Mouse (Mus musculus): ENCODE measurements around the gene Supt6. TPM values are rescaled to one million over a fixed set of nuclear protein-coding genes. Genes with fewer than 3 reads are reported as not detected.
"Not testable (repeated sequence)": the region's sequence is repeated elsewhere in the genome, so short reads cannot be mapped to it uniquely, and the experiment has no call there.

Supt6 gene
- polyA plus RNA-seq, 1 experiment from 2014 or later: 25.3 TPM

GRCm38 (mm10) chr11:78189234-78190040 lies 56.4 kb downstream of the Supt6 start:
- no peaks in the 10 kb centered on the region for H3K27me3 ChIP-seq (ENCODE audit: control insufficient read depth, insufficient read depth, low read length)
- H3K9me3 ChIP-seq (ENCODE audit: control insufficient read depth, low read length): no peaks in the 10 kb centered on the region
- H3K4me1 ChIP-seq (replicated peaks; ENCODE audit: control insufficient read depth, insufficient read depth, low read length): peaks cover 8% of the 10 kb centered on the region
- ATAC-seq (ENCODE audit: low FRiP score): peak; percentile 73
- peaks cover 36% of the 10 kb centered on the region for H3K36me3 ChIP-seq (replicated peaks; ENCODE audit: control insufficient read depth, insufficient read depth)
- peak overlapping the region; percentile 73 for H3K4me3 ChIP-seq (replicated peaks; ENCODE audit: low read length)
- peak overlapping the region; percentile 83 for H3K9ac ChIP-seq
- H3K4me2 ChIP-seq (replicated peaks): peak overlapping the region; percentile 60
- WGBS: under 1% methylated on average over 42 of the region's 42 CpGs
- peak; percentile 76 for DNase-seq (ENCODE audit: low spot score)
- peak overlapping the region; percentile 91 for H3K27ac ChIP-seq

- Histone ChIP-seq H3K4me2 (replicated peaks) (peak within 1 kb of the TSS; percentile 60), H3K4me3 (replicated peaks; ENCODE audit: low read length) (peak within 1 kb of the TSS; percentile 73), H3K27ac (peak within 1 kb of the TSS; percentile 91), H3K4me1 (replicated peaks; ENCODE audit: control insufficient read depth, insufficient read depth, low read length) (peaks cover 15% of the 10 kb centered on the region), H3K36me3 (replicated peaks; ENCODE audit: control insufficient read depth, insufficient read depth) (peaks cover 31% of the 10 kb centered on the region), H3K27me3 (ENCODE audit: control insufficient read depth, insufficient read depth, low read length) (no peaks in the 10 kb centered on the region), H3K9ac (peak within 1 kb of the TSS; percentile 83), H3K9me3 (ENCODE audit: control insufficient read depth, low read length) (no peaks in the 10 kb centered on the region)
- peak; percentile 69 for DNase-seq (ENCODE audit: low spot score)
- under 1% methylated on average over 77 of the region's 80 CpGs for WGBS
- peak; percentile 70 for ATAC-seq (ENCODE audit: low FRiP score)
Measured at GRCm38 (mm10) chr11:78188331-78189233, 57.2 kb downstream of the Supt6 start, which contains the start of gene Rab34. Rab34 (plus strand) TSS chr11:78188430.

- not testable (repeated sequence) for DNase-seq (ENCODE audit: low spot score); ATAC-seq (ENCODE audit: low FRiP score); H3K9me3 ChIP-seq (ENCODE audit: control insufficient read depth, low read length); H3K4me3 ChIP-seq (replicated peaks; ENCODE audit: low read length); H3K27ac ChIP-seq; H3K4me2 ChIP-seq (replicated peaks); H3K27me3 ChIP-seq (ENCODE audit: control insufficient read depth, insufficient read depth, low read length); H3K9ac ChIP-seq
- Histone ChIP-seq H3K4me1 (replicated peaks; ENCODE audit: control insufficient read depth, insufficient read depth, low read length) (peaks cover 20% of the 10 kb centered on the region), H3K36me3 (replicated peaks; ENCODE audit: control insufficient read depth, insufficient read depth) (peaks cover 26% of the 10 kb centered on the region)
- 97% methylated on average over 6 of the region's 6 CpGs for WGBS
Measured at GRCm38 (mm10) chr11:78184702-78185101, 61.1 kb downstream of the Supt6 start.

GRCm38 (mm10) chr11:78183884-78184514 lies 61.8 kb downstream of the Supt6 start:
- 54% methylated on average over 10 of the region's 10 CpGs for WGBS
- peaks cover 33% of the 10 kb centered on the region for H3K36me3 ChIP-seq (replicated peaks; ENCODE audit: control insufficient read depth, insufficient read depth)
- no peak for ATAC-seq (ENCODE audit: low FRiP score)
- H3K4me2 ChIP-seq (replicated peaks): peak overlapping the region; percentile 79
- H3K9me3 ChIP-seq (ENCODE audit: control insufficient read depth, low read length): no peaks in the 10 kb centered on the region
- H3K9ac ChIP-seq: peak overlapping the region; percentile 52
- H3K27me3 ChIP-seq (ENCODE audit: control insufficient read depth, insufficient read depth, low read length): no peaks in the 10 kb centered on the region
- peaks cover 25% of the 10 kb centered on the region for H3K4me1 ChIP-seq (replicated peaks; ENCODE audit: control insufficient read depth, insufficient read depth, low read length)
- peak overlapping the region; percentile 96 for H3K27ac ChIP-seq
- H3K4me3 ChIP-seq (replicated peaks; ENCODE audit: low read length): peak overlapping the region; percentile 79; the same call in 1 of the 2 replicates
- no peak for DNase-seq (ENCODE audit: low spot score)

GRCm38 (mm10) chr11:78182961-78183844 lies 62.6 kb downstream of the Supt6 start, which contains the start of gene Rpl23a:
Rpl23a (minus strand) TSS chr11:78183584.
- peak within 1 kb of the TSS; percentile 79 for H3K4me3 ChIP-seq (replicated peaks; ENCODE audit: low read length)
- DNase-seq (ENCODE audit: low spot score): peak; percentile 97
- peak within 1 kb of the TSS; percentile 79 for H3K4me2 ChIP-seq (replicated peaks)
- peak within 1 kb of the TSS; percentile 86 for H3K9ac ChIP-seq
- peaks cover 31% of the 10 kb centered on the region for H3K4me1 ChIP-seq (replicated peaks; ENCODE audit: control insufficient read depth, insufficient read depth, low read length)
- H3K36me3 ChIP-seq (replicated peaks; ENCODE audit: control insufficient read depth, insufficient read depth): peaks cover 34% of the 10 kb centered on the region
- peak within 1 kb of the TSS; percentile 96 for H3K27ac ChIP-seq
- WGBS: under 1% methylated on average over 38 of the region's 38 CpGs
- no peaks in the 10 kb centered on the region for H3K9me3 ChIP-seq (ENCODE audit: control insufficient read depth, low read length)
- peak; percentile 91 for ATAC-seq (ENCODE audit: low FRiP score)
- H3K27me3 ChIP-seq (ENCODE audit: control insufficient read depth, insufficient read depth, low read length): no peaks in the 10 kb centered on the region

- no peaks in the 10 kb centered on the region for H3K27me3 ChIP-seq (ENCODE audit: control insufficient read depth, insufficient read depth, low read length)
- peaks cover 34% of the 10 kb centered on the region for H3K4me1 ChIP-seq (replicated peaks; ENCODE audit: control insufficient read depth, insufficient read depth, low read length)
- H3K4me3 ChIP-seq (replicated peaks; ENCODE audit: low read length): peak overlapping the region; percentile 79
- H3K4me2 ChIP-seq (replicated peaks): peak overlapping the region; percentile 79
- 16% methylated on average over 7 of the region's 7 CpGs for WGBS
- DNase-seq (ENCODE audit: low spot score): no peak
- ATAC-seq (ENCODE audit: low FRiP score): no peak
- no peaks in the 10 kb centered on the region for H3K9me3 ChIP-seq (ENCODE audit: control insufficient read depth, low read length)
- peaks cover 34% of the 10 kb centered on the region for H3K36me3 ChIP-seq (replicated peaks; ENCODE audit: control insufficient read depth, insufficient read depth)
- peak overlapping the region; percentile 86 for H3K9ac ChIP-seq
- peak overlapping the region; percentile 96 for H3K27ac ChIP-seq
Measured at GRCm38 (mm10) chr11:78182450-78182849, 63.3 kb downstream of the Supt6 start.

GRCm38 (mm10) chr11:78181830-78182357 lies 63.9 kb downstream of the Supt6 start:
- no peak overlapping the region for H3K27ac ChIP-seq
- H3K9ac ChIP-seq: peak overlapping the region; percentile 86
- peaks cover 34% of the 10 kb centered on the region for H3K36me3 ChIP-seq (replicated peaks; ENCODE audit: control insufficient read depth, insufficient read depth)
- peaks cover 40% of the 10 kb centered on the region for H3K4me1 ChIP-seq (replicated peaks; ENCODE audit: control insufficient read depth, insufficient read depth, low read length)
- H3K27me3 ChIP-seq (ENCODE audit: control insufficient read depth, insufficient read depth, low read length): peaks cover 3% of the 10 kb centered on the region; the same call in 1 of the 2 replicates
- no peak for DNase-seq (ENCODE audit: low spot score)
- peak overlapping the region; percentile 79 for H3K4me3 ChIP-seq (replicated peaks; ENCODE audit: low read length)
- no peaks in the 10 kb centered on the region for H3K9me3 ChIP-seq (ENCODE audit: control insufficient read depth, low read length)
- H3K4me2 ChIP-seq (replicated peaks): peak overlapping the region; percentile 79
- ATAC-seq (ENCODE audit: low FRiP score): no peak
- 44% methylated on average over 2 of the region's 2 CpGs for WGBS

Measured in hindbrain, embryonic 14.5 days (tissue).